Mouse (Mus musculus): ENCODE measurements around the gene Mast4. TPM values are rescaled to one million over a fixed set of nuclear protein-coding genes. Genes with fewer than 3 reads are reported as not detected.

Mast4 gene
- total RNA-seq, 2 experiments from 2014 or later = 24.5 to 37.3 TPM

DNA sequence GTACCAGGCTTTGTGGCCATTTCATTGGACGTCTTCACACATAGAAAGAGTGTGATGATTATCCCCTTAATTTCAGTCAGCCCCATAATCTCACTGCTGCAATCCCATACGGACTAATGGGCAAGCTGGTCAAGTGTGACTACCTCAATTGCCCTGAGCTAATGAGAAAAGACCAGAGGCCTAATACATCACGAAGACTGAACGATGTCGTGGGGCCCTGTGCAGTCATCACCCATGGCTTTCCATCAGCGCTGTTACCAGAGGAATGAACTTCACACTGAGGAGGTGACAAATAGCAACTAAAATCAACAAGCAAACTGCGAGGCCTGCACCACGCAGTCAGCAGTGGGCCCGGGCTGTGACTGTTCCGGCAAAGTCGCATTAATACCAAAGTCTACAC lies 344.7 kb downstream of the Mast4 start:
- DNase-seq = no peak

GRCm38 (mm10) chr13:102988976-102989375 lies 345.3 kb downstream of the Mast4 start:
- DNase-seq = no peak

GRCm38 (mm10) chr13:102988251-102988895 lies 345.9 kb downstream of the Mast4 start:
- no peak for DNase-seq

DNA sequence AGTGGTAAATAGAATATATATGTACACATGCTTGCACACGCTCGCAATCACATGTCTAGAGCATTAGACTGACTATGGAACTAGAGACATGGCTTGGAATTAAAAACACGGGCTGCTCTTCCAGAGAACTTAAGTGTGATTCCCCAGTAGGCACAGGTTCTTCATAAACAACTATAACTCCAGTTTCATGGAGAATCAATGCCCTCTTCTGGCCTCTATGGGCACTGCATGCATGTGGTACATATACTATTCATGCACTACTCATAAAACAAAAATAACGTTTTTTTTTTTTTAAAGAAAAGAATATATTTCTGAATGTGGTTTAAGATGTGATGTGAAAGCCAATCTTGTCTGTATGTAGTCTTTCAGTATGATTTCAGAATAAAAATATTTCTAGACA lies 349.7 kb downstream of the Mast4 start:
- DNase-seq = no peak

GRCm38 (mm10) chr13:102973853-102974252 lies 360.4 kb downstream of the Mast4 start:
- no peak for DNase-seq

DNA sequence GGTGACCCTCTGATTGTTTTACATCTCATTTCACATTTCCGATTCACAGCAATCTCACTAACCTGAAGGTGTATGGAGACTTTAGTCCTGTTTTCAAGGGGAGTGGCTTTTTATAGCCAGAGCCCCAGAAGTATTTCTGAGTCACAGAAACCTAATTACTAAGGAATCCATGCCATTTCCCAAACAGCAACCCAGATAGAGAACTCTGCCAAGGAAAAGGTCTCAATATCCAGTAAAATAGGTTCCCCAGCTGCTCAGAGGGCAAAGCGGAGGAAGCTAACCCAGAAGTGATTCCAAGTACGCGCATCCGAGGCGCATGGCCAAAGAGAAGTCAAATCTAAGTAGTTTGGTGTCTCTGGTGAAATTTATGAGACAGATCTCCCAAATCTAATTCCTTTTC lies 370.8 kb downstream of the Mast4 start:
- DNase-seq = no peak

DNA sequence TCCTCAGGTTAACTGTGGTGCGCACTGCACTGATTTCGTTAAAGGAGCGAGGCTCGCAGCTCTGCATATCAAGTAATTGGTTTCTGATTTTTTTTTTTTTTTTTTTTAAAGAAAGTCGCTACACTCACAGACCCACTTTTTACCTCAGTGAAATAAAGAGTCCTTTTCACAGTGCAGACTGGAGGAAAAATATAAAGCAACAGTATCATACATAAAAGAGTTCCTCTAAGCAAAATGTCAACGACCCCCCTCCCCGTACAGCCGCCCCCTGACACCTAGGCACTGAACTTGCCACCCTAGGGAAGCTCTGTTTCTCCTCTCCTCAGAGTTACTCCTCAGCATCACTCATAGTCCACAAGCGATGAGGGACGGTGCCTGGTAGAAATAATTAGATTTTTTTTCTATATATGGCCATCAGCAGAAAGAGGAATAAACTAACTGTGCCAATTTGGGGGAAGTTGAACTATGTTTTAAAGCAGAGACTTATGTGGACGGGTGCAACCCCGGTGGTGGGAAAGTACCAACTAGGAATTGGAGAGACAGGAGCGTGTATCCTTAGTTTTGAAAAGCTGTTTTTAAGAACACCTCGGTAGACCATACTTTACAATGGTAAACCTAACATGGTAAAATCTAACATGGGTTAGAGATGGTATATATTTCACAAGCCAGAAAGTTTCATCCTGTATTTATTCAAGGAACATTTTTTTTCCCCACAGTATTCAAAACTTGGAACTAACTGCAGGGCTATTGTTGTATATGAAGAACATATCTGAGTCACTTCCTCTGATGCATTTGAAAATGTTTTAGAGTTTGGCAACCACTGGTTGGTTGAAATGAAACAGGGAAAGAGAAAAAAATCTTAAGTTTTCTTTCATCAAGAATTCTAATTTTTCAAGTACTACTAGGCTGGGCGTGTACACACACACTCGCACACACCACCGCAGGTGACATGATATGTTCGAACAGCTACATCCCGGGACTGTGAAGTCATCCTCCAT lies 375.7 kb downstream of the Mast4 start:
- no peak for DNase-seq

- DNase-seq = no peak
Measured at GRCm38 (mm10) chr13:102957508-102958272, 376.6 kb downstream of the Mast4 start.

DNA sequence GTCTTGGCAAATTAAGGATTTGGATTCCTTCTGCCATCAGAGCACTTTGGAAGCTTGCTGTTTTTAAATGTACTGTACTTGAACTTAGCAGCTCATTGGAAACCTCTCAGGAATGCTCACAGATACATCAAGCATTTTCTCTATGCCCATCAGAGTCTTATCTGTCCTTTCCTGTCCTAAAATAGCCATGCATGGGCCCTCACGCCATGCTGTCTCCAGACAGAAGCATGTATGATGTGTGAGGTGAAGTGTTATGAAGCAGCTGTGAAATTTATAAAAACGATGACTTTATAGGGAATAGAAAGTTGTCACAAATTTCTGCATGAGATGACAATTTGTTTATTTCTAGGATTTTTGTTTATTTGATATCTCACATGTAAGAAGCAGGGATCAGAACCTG lies 378.8 kb downstream of the Mast4 start:
- DNase-seq = no peak

DNA sequence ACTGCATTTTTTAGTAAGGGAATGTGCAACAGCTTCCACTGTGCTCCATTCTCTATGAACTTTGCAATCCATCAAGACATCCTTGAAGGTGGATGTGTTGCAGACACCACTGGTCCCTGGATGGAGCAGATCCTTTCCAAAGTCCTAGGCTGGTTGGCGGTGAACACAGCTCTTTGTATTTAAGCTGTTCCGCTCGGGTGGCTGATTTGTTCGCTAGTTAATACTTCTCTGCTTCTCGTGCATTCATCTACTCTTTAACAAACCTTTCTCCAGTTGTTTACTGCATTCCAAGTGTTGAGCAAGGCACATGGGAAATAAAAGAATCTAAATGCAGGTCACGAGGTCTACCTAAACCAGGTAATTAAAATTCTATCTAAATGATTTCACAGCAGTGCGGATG lies 384.5 kb downstream of the Mast4 start:
- no peak for DNase-seq

DNA sequence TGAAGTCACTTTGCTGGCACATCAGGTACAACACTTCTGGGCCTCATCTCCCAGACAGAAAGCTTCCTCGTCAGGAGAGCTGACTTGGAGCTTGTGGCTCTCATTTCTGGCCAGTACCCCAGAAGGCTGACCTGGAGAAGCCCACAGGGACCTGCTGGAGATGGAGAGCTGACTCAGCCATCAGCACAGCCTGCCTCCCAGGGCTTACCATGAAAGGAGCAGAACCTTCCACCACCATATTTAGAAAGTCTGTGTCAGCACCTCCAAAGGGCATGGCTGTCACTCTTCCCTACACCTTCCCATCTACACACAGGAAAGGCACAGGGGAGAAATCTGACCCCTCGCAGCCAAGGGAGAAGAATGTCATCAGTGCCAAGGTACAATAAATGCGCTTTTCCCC lies 385.3 kb downstream of the Mast4 start:
- DNase-seq = peak; percentile 76

- DNase-seq = peak; percentile 36
Measured at GRCm38 (mm10) chr13:102947546-102947945, 386.8 kb downstream of the Mast4 start.

DNA sequence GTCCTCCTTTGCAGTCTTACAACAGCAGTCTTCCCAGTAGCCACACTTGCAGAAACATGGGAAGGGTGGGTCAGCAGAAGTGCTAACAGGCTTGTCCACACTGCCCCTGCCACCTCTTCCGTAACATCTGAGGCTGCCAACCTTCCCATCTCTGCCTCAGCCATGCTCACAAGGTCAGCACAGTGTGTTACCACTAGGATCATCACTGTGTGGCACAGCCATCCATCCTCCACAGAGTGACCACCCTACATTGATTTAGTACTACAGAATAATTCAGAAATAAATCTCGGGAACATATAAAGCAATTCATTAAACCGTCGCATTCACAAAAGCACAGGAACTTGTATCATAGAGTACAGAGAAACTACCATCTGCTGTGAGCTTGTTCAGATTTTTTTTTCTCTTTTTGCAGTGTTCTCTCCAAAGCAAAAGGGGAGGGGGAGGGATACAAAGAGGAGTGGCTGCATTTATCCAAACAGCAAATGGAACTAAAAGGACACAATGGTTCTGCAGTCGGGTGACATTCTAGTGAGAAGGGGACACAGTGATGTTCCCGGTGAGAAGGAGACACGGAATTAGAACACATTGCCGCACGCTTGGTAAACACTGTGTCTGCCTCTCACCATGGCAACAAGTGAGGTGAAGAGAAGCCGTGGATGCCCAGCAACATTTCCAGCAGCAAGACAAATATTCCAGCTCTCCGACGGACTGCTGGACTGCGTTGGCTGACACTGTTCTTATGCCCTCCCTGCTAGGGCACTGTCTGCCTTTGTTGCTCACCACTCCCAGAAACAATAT lies 388.1 kb downstream of the Mast4 start:
- no peak for DNase-seq

GRCm38 (mm10) chr13:102945450-102945849 lies 388.8 kb downstream of the Mast4 start:
- no peak for DNase-seq

- no peak for DNase-seq
Measured at GRCm38 (mm10) chr13:102944516-102944915, 389.8 kb downstream of the Mast4 start.

DNA sequence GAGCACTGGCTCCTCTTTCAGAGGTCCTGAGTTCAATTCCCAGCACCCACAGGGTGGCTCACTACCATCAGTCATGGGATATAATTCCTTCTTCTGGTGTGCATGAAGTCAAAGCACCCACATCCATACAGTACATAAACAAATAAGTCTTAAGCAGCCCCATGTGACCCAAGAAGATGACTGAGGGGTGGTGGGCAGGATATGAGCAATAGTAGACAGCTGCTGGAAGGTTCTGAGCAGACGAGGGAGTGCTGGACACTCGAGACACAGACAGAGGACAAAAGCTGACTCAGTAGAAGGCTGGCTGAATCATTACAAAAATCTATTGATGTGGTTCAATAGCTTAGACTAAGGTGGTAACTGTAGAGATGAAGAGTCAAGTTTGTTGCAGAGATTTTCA lies 391.7 kb downstream of the Mast4 start:
- DNase-seq = no peak

DNA sequence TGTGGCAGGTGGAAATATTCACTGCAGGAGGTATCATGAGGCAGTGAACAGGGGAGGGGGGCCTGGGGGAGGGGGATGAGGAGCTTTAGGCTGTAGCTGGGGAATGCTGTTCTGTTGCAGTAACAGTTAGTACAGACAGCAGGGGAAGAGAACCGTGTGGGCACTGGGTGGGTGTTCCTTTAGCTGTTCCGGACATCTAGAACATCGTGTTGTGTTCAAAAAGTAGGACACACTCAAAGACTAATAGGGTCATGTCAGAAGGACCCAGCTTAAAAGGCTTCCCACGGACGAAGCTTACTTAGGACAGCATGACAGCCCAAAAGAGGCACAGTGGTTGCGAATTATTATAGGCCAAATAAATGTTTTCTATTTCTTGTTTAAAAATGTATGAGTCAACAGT lies 393.8 kb downstream of the Mast4 start:
- no peak for DNase-seq

- no peak for DNase-seq
Measured at GRCm38 (mm10) chr13:102936233-102936632, 398.1 kb downstream of the Mast4 start.

DNA sequence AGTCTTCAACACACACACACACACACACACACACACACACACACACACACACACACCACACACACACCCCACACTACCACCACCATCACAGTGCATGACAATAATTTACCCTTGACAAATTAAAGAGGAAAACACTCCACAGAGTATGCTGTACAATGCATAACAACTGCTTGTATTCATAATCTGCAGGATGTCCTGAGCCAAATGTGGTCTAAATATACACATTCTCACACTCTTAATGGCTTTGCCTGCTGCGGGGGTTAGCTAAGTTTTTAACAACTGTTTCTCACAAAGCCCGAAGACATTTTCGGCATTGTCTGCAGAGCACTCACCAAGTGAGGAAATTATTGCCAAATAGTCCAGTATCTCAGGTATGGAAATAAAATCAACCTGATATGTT lies 398.5 kb downstream of the Mast4 start:
- no peak for DNase-seq

GRCm38 (mm10) chr13:102933702-102934101 lies 400.6 kb downstream of the Mast4 start:
- DNase-seq = peak; percentile 35

GRCm38 (mm10) chr13:102932434-102932833 lies 401.9 kb downstream of the Mast4 start:
- DNase-seq = no peak

GRCm38 (mm10) chr13:102931951-102932350 lies 402.3 kb downstream of the Mast4 start:
- no peak for DNase-seq

Data from gastrocnemius, postnatal 25 days (tissue).